Mouse (Mus musculus) B cell, adult 2 months (primary cell): Measurements from ENCODE around the gene Trim43c.
"Not testable (repeated sequence)": the region's sequence is repeated elsewhere in the genome, so short reads cannot be mapped to it uniquely, and the experiment has no call there.

Experiments
- DNase-seq, 2 experiments: peaks; one replicate each; pipeline ENCODE4 v3.0.0; 2022

Gene Trim43c

DNA sequence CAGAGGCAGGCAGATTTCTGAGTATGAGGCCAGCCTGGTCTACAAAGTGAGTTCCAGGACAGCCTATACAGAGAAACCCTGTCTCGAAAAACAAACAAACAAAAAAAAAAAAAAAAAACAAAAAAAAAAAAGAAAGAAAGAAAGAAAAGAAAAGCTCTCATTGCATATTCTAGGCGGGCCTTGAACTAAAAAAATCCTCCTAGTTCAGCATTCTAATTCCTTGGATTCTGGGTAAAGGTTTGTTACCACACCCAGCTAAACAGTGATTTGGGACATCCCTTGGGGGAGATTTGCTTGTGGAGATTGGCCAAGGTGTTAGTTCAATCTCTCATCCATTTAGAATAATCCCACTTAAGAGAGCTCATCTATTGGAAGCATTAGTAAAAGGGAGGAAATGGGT lies at the start of gene Trim43c:
Gene Trim43c (plus strand): TSS at position 301 of the 400 bp plus-strand sequence.
- not testable (repeated sequence) for DNase-seq

DNA sequence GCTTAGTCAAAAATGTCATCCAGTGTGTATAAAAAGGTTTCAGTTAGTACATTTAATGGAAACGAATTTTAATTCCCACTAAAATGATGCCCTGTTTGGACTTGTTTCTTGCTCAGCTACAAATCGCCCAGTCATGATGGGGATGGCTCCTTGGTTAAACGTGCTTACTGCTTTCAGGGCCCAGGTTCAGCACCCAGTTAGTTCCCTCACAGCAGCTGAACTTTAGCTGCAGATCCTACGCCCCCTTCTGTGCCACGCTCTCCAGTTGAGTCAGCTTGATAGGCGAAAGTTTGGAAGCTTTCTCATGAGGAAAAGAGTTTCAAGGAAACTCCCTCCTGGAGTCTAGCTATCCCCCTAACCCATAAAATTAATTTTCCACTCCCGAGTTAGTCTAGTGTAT lies 14.1 kb downstream of the Trim43c start:
- DNase-seq: not testable (repeated sequence)

GRCm38 (mm10) chr9:88858566-88859492 lies 19.9 kb downstream of the Trim43c start:
- peak; percentile 37 to 50 for DNase-seq
